Mouse (Mus musculus) cerebellum, postnatal 36 days (tissue): Measurements from ENCODE around the gene Skida1.

Experiments used
- DNase-seq, 2 experiments: peaks; one replicate each; pipeline ENCODE4 v3.0.0; 2021 to 2022; ENCODE audit warnings: mixed read lengths in 2 of 2

Skida1 gene

GRCm38 (mm10) chr2:18012866-18013265, 36.0 kb downstream of the Skida1 start:
- no peak for DNase-seq

GRCm38 (mm10) chr2:18011226-18011625, 37.6 kb downstream of the Skida1 start:
- no peak for DNase-seq

- DNase-seq: no peak
Observed at GRCm38 (mm10) chr2:18005137-18005536, 43.7 kb downstream of the Skida1 start.

GRCm38 (mm10) chr2:18004286-18004685, 44.6 kb downstream of the Skida1 start:
- no peak for DNase-seq

- no peak for DNase-seq
Observed at GRCm38 (mm10) chr2:18002306-18002705, 46.5 kb downstream of the Skida1 start.

GRCm38 (mm10) chr2:17996858-17997257, 52.0 kb downstream of the Skida1 start, which contains the start of gene H2al2a:
TSS of gene H2al2a (minus strand) at chr2:17996958.
- no peak for DNase-seq
